Mouse (Mus musculus) heart, postnatal 4 days (tissue): ENCODE data around the gene Card14. TPM values are rescaled to one million over a fixed set of nuclear protein-coding genes. Genes with fewer than 3 reads are reported as not detected.
A peak's percentile ranks its signal among the peaks of the same experiment; 100 is the strongest.

ENCODE experiments used
- DNase-seq: peaks from one replicate; pipeline ENCODE4 v3.0.0; 2021
- total RNA-seq, 2 experiments: library from RNA; stranded (reverse); gene quantifications; 2 replicates each; pipeline ENCODE4 v1.2.3; 2021

Card14 gene
- total RNA-seq, 2 experiments from 2014 or later, result 0.16 to 0.21 TPM

GRCm38 (mm10) chr11:119304904-119305712 lies 2.5 kb upstream of the Card14 start:
- peak; percentile 52 for DNase-seq

- no peak for DNase-seq
These were observed 558 bp upstream of the Card14 start for GRCm38 (mm10) chr11:119306762-119307657.

DNA sequence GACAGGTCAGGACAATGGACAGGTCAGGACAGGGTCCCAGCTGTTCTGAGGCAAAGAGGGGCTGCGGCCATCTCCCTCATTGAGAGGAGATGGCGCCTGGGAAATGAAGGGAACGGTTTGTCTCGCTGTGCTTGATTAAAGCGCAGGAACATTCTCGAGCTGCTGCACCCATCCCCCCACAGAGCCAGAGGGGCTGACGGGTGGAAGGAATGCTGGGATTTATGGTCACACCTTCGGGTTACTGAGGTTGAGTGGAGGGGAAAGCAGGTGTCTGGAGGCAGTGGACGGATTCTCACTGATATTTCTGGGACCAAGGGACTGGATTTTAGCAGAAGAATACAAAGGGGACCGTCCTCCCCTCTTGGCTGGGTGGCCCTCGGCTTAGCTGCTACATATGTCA lies 348 bp downstream of the Card14 start:
- no peak for DNase-seq

DNA sequence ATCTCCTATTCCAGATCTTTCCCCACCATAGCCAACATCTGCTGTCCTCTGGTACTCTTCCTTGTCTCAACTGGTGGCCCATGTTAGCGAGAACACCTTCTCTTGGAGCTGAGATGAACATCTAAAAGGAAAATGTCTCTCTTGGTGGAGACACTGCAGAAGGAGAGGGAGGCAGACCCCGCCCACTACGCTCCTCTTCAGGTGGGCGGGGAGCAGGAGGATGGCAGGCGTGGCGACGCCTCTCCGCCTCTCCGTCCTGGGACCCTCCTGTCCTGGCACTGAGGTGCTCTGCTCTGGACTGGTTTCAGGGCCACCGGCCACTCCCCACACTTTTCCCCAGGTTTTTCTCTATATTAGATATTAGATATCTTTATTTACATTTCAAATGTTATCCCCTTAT lies 3.1 kb downstream of the Card14 start:
- DNase-seq, result no peak

- no peak for DNase-seq
These were observed 6.8 kb downstream of the Card14 start for GRCm38 (mm10) chr11:119314252-119314936.

GRCm38 (mm10) chr11:119316720-119317119 lies 9.2 kb downstream of the Card14 start:
- DNase-seq, result no peak

DNA sequence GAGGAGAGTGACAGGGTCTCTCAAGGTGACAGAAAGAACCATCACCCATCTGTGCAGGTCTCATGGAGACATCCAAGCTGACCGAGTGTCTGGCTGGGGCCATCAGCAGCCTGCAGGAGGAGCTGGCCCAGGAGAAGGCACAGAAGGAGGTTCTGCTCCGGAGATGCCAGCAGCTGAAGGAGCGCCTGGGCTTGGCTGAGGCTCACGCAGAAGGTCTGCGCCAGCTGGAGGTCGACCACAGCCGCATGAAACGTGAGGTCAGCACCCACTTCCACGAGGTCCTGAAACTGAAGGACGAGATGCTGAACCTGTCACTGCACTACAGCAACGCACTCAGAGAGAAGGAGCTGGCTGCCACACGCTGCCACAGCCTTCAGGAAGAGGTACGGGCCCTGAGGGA lies 15.0 kb downstream of the Card14 start:
- DNase-seq, result no peak

DNA sequence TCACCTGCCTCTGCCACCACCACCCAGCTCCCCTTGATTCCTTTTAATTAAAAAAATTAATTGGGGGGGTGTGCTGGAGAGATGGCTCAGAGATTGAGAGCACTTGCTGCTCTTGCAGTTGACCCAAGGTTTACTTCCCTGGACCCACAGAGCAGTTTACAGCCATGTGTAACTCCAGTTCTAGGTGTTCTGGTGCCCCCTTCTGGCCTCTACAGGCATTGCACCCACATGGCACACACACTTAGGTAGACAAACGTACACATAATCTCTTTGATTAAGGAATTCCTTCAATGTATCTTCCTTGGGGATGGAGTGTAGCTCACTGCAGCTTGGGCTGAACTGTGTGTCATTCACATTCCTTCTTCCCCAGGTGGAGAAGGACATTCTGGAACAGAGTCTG lies 17.5 kb downstream of the Card14 start:
- DNase-seq, result no peak

DNA sequence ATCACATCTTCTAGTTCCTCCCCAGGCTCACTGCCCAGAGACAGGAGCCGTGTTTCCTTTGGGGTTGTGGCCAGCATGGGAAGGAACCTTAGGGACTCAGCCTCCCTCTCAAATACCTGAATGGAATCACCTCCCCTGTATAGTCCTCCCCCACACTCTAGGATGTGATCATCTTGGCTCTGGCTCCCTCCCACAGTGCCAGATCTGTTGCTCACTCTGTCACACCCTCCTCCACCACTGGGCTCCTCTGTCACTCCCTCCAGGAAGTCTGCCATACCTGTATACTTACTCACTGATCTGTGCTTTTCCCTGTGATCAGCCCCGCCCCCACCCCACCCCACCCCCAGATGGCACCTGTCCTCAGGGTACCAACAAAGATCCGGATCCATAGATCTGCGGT lies 23.0 kb downstream of the Card14 start:
- no peak for DNase-seq

- no peak for DNase-seq
These were observed 24.4 kb downstream of the Card14 start for GRCm38 (mm10) chr11:119331970-119332369.

GRCm38 (mm10) chr11:119338271-119339059 lies 30.9 kb downstream of the Card14 start:
- no peak for DNase-seq

DNA sequence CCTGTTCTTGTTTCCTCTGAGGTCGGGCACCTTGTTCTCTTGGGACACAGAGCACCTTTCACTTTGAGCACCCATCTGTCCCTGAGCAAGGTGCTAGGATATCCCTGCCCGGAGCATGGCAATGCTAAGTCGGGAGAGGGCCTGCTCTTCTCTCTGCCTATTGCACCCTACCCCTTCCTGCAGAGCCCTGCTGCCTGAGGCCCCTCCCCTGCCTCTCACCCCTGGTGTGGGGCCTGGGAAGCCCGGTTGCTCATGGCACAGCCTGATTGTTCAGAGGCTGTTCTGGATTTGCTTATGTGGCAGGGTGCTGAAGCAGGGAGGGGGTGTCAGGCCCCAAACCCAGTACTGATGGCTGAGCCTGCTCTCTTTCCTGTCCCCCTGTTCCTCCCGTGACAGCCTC lies 31.6 kb downstream of the Card14 start:
- no peak for DNase-seq

DNA sequence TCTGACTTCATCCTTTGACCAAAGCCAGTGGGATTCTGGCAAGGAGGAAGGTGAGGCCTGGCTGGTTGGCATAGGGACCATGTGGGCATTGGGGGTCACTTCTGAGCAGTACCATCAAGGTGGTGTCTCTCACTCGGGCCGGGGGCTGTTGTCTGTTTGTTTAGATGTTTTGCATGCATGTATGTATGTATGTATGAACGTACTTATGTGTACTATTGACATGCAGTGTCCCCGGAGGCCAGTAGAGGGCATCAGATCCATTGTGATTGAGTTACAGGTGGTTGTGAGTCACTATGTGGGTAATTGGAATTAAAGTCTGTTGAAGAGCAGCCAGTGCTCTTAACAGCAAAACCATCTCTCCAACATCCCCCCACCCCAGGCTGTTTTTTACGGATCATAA lies 32.1 kb downstream of the Card14 start:
- DNase-seq, result peak; percentile 80

DNA sequence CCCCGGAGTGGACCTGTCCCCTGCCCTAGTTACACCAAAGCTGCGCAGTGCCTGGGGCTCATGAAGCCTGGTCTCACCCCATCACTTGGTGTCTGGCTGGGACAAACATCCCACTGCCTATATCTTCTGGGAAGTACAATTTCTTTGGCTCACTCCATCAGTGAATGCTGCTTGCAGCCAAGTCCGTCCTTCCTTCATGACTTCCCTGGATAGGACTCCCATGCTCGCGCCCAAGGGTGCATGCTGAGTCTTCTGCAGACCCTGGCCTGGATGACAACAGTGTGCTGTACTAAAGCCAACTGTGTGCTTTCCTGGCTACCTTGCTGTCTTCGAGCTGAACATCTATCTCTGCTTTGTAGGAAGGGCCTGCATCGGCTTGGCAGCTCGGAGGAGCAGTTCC lies 36.6 kb downstream of the Card14 start:
- DNase-seq, result no peak

DNA sequence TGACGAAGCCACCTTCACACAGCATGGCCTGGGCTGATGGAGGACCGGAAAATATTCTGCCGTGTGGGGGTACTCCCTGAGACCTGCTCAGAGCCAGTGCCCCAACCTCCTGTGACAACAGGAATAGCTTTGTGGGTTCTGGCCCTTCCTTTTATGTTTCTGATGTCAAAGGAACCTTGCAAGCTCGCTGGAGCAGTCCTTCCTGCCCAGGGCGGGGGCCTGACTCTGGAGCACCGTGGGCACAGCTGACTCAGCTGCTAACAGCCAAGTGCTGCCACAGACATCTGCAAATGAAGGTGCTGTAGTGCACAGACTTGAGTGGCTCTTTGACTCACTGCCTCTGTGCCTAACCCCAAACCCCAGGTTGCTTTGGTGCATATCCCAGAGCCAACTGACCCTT lies 37.3 kb downstream of the Card14 start:
- DNase-seq, result no peak

- no peak for DNase-seq
These were observed 39.6 kb downstream of the Card14 start for GRCm38 (mm10) chr11:119347125-119347524.

DNA sequence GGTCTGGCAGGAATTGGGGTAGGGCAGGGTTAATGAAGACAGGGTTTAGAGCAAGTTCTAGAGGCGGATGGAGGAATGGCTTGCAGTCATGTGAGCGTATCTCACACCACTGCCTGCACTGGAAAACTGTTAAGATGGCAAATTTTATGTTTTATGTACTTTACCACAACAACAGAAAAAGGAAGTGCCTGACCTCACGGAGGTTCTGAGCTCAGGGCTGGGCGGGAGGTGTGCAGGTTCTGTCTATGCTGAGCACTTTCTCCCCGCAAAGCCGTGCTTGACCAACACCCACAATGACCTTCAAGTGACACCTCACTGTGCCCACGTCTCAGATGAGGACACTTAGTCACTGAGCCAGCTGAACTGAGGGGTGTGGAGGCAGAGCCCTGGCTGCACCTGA lies 44.5 kb downstream of the Card14 start:
- DNase-seq, result no peak

DNA sequence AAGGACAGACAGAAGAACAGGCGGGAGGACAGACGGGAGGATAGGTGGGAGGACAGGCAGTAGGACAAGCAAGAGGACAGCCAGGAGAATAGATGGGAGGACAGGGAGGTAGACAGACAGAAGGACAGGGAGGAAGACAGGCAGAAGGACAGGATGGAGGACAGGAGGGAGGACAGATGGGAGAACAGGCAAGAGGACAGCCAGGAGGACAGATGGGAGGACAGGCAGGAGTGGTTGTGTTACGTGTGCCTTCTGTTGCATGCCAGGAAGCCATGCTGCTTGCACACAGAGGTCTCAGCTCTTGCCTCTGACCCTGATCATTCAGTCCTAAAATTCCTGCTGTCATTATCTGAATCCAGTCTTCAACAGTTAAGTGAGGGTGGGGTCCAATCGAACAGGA lies 46.4 kb downstream of the Card14 start:
- DNase-seq, result no peak

- peak; percentile 56 for DNase-seq
These were observed 47.4 kb downstream of the Card14 start for GRCm38 (mm10) chr11:119354798-119355442.

DNA sequence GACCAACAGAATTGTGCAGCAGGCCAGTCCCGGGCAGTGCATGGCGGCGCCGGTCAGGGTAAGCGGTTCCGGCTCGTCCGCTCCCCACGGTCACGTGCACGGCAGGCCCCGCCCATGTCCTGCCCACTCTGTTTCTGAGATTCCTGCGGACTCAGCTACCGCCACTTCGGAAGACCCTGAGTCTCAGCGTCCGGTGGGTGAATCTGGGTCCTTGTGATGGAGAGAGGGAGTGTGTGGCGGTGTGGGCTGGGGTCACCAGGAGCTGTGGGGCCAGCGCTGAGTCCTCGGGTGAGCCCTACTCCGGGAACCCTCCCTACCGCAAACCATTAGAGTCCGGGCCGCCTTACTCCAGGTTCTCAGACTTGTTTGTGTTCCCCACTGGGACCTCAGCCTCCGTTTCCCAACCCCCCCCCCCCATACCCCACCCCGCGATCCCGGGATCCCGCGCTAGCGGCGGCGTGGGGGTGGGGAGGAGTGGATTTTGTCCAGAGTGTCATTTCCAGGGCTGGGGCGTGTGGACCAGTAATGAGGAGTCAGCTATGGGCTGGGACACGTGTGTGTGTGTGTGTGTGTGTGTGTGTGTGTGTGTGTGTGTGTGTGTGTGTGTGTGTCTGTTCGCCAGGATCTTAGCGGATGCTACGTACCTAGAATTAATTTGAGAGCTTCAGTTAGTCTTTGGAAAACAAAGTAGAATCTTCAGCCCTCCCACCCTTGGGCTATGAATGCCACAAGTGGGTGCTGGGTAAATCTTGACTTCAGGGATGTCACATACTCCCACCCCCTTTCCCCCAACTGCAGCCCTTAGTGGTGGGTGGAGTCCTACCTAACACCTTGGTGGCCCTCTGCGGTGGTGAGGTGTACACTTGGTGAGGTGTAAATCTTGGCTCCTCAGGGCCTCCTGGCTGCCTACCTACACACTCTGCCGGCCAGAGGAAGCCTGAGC lies 48.1 kb downstream of the Card14 start, which contains the start of the genes Sgsh and Slc26a11:
TSS of gene Sgsh (minus strand) at position 94 of the 943 bp plus-strand sequence.
TSS of gene Slc26a11 (plus strand) at position 115 of the 943 bp plus-strand sequence.
- peak; percentile 91 for DNase-seq
